Mouse (Mus musculus): Measurements from ENCODE around the gene Cmtr2. TPM values are rescaled to one million over a fixed set of nuclear protein-coding genes. Genes with fewer than 3 reads are reported as not detected.

The Cmtr2 gene
- polyA plus RNA-seq, 1 experiment from 2014 or later = 7.1 TPM

DNA sequence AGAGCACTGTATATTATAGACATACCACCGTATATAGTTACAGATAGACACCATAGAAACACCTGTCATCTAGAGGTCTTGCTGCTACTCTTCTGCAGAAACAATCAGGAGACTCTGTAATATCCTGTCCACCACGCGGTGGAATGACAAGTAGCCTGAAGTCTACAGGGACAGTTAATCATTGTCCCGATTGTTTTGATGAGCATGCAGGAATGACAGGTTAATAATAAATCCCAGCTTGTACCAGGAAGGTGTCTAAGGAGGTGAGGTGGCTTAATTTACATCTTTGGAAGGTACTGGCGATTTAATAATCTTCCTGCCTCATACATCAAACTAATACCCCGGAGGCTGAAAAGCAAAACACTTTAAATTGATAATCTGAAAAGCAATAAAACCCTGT, 15.3 kb downstream of the Cmtr2 start:
- DNase-seq (ENCODE audit: low spot score) (no peak), ATAC-seq (ENCODE audit: low read depth) (no peak)
- Histone ChIP-seq H3K9me3 (ENCODE audit: control insufficient read depth, low read length) (no peaks in the 10 kb centered on the region), H3K4me1 (ENCODE audit: control insufficient read depth, insufficient read depth, low read length) (no peaks in the 10 kb centered on the region), H3K4me3 (ENCODE audit: low read depth, low read length) (no peak overlapping the region), H3K36me3 (ENCODE audit: control insufficient read depth, insufficient read depth, low read length) (no peaks in the 10 kb centered on the region), H3K4me2 (ENCODE audit: low read depth, low read length) (no peak overlapping the region), H3K9ac (ENCODE audit: low read depth, low read length) (no peak overlapping the region), H3K27me3 (replicated peaks; ENCODE audit: control insufficient read depth, insufficient read depth, low read length) (no peaks in the 10 kb centered on the region), H3K27ac (replicated peaks; ENCODE audit: low read depth, low read length) (no peak overlapping the region)
- 75% methylated on average over 6 of the region's 6 CpGs for WGBS

DNA sequence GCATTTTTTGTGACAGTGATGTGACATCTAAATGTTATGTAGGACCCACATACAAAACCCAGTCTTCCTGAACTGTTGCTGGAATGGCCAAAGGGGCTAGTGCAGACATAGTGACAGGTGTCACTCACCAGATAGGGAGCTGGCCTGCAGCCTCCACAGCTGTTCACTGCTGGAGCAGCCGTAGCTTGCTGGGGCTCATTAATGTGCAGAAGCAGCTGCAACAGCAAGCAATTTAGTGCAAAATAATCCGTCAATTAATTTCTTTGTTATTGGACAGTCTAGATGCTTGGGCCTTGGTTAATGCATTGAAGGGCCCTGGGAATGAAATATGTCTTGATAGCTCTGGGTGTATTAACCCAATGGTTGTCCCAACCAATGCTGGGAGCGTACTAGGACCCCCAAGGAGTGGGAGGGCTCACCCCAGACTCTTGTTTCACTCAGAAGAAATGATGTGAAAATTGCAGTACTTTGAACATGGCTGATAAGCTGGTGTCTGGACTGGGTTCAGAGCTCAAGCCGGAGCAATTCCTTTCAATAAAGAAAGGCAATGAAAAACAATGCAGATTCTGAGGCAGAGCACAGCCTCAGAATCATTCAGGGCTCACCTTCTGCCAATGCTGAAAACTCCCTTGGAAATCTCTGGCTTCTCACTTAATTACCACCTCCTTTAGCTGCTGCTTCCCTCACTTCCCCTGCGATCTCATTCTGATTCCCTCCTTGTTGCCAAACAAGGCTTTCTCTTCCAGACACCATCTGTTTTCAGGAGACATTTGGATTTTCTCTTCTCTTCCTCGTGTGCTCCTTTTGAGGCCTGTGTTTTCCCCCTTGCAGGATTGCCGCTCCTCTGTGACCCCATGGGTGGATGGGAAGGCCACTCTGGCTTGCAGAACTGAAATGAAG, 27.1 kb downstream of the Cmtr2 start:
- H3K36me3 ChIP-seq (ENCODE audit: control insufficient read depth, insufficient read depth, low read length) = no peaks in the 10 kb centered on the region

DNA sequence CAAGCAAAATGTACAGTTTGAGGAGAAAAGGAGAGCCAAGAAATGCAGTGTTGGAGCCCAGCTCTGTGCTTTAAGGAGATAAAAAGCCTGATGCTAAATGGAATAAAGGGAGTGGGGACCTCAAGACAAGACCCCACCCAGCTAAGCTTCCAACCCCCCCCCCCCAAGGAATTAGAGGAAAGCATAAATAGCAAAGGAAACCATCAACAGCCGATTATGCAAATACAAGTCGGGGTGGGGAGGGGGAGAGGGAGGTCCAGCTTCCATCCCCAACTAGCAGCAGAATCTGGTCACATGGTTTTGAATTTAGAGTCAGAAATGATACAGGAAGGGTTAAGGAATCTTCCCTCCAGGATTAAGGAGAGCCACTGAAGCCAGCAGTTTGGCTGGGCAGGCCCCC, 29.1 kb downstream of the Cmtr2 start:
- WGBS = 42% methylated on average over 2 of the region's 2 CpGs
- Histone ChIP-seq H3K27me3 (replicated peaks; ENCODE audit: control insufficient read depth, insufficient read depth, low read length) (no peaks in the 10 kb centered on the region), H3K4me2 (ENCODE audit: low read depth, low read length) (no peak overlapping the region), H3K36me3 (ENCODE audit: control insufficient read depth, insufficient read depth, low read length) (no peaks in the 10 kb centered on the region), H3K9me3 (ENCODE audit: control insufficient read depth, low read length) (no peaks in the 10 kb centered on the region), H3K9ac (ENCODE audit: low read depth, low read length) (no peak overlapping the region), H3K4me3 (ENCODE audit: low read depth, low read length) (no peak overlapping the region), H3K27ac (replicated peaks; ENCODE audit: low read depth, low read length) (no peak overlapping the region), H3K4me1 (ENCODE audit: control insufficient read depth, insufficient read depth, low read length) (no peaks in the 10 kb centered on the region)
- DNase-seq (ENCODE audit: low spot score) = no peak
- no peak for ATAC-seq (ENCODE audit: low read depth)

More for the DNA sequence above, 27.1 kb downstream of the Cmtr2 start:
- 42% methylated on average over 7 of the region's 7 CpGs for whole genome bisulfite sequencing
- Histone ChIP-seq H3K4me2 (ENCODE audit: low read depth, low read length) (no peak overlapping the region), H3K4me1 (ENCODE audit: control insufficient read depth, insufficient read depth, low read length) (no peaks in the 10 kb centered on the region), H3K27ac (replicated peaks; ENCODE audit: low read depth, low read length) (no peak overlapping the region), H3K9me3 (ENCODE audit: control insufficient read depth, low read length) (no peaks in the 10 kb centered on the region), H3K27me3 (replicated peaks; ENCODE audit: control insufficient read depth, insufficient read depth, low read length) (no peaks in the 10 kb centered on the region), H3K4me3 (ENCODE audit: low read depth, low read length) (no peak overlapping the region), H3K9ac (ENCODE audit: low read depth, low read length) (no peak overlapping the region)
- DNase-seq (ENCODE audit: low spot score) (peak; percentile 50), ATAC-seq (ENCODE audit: low read depth) (no peak)

DNA sequence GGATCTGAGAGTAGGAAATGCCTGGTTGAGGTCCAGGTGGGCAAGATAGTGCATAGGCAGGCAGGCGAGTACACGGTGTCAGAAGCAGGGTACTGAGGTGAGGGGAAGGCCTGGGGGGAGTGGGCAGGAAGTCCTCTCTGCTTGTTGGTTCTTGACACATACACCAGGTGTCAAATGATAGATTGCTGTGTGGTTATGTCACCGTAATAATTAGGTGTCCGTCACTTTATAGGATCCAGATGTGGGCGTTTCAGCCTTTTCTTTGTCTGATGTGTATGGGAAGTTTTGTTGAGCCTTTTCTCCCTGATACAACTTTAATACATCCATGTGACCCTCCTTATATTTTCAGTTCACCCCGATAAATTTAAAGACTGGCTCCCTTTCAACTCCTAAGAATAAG, 31.8 kb downstream of the Cmtr2 start:
- DNase-seq (ENCODE audit: low spot score) = no peak

DNA sequence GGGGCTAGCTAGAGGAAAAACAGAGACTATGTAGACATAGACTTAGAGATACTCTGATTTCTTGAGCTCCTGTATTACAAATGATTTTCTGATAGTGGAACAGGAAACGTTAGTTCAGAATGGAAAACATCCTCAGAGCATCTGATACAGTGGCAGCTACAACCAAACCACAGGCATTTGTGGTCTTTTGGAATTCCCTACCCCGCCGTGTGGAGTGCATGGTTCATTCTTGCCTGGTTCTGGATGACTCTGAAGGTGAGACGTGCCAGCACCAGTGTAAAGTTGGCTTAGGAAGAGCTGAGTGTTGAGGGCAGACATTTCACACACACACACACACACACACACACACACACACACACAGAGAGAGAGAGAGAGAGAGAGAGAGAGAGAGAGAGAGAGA, 38.5 kb downstream of the Cmtr2 start:
- 50% methylated on average over 4 of the region's 4 CpGs for WGBS
- Histone ChIP-seq H3K4me3 (ENCODE audit: low read depth, low read length) (no peak overlapping the region), H3K4me2 (ENCODE audit: low read depth, low read length) (no peak overlapping the region), H3K36me3 (ENCODE audit: control insufficient read depth, insufficient read depth, low read length) (no peaks in the 10 kb centered on the region), H3K9me3 (ENCODE audit: control insufficient read depth, low read length) (no peaks in the 10 kb centered on the region), H3K27ac (replicated peaks; ENCODE audit: low read depth, low read length) (no peak overlapping the region), H3K4me1 (ENCODE audit: control insufficient read depth, insufficient read depth, low read length) (no peaks in the 10 kb centered on the region), H3K27me3 (replicated peaks; ENCODE audit: control insufficient read depth, insufficient read depth, low read length) (no peaks in the 10 kb centered on the region), H3K9ac (ENCODE audit: low read depth, low read length) (no peak overlapping the region)
- peak; percentile 22 for DNase-seq (ENCODE audit: low spot score)
- no peak for ATAC-seq (ENCODE audit: low read depth)

More for the DNA sequence above, 31.8 kb downstream of the Cmtr2 start:
- Histone ChIP-seq H3K27me3 (replicated peaks; ENCODE audit: control insufficient read depth, insufficient read depth, low read length) (no peaks in the 10 kb centered on the region), H3K36me3 (ENCODE audit: control insufficient read depth, insufficient read depth, low read length) (no peaks in the 10 kb centered on the region), H3K4me2 (ENCODE audit: low read depth, low read length) (no peak overlapping the region), H3K4me1 (ENCODE audit: control insufficient read depth, insufficient read depth, low read length) (no peaks in the 10 kb centered on the region), H3K9ac (ENCODE audit: low read depth, low read length) (no peak overlapping the region), H3K9me3 (ENCODE audit: control insufficient read depth, low read length) (no peaks in the 10 kb centered on the region), H3K4me3 (ENCODE audit: low read depth, low read length) (no peak overlapping the region), H3K27ac (replicated peaks; ENCODE audit: low read depth, low read length) (no peak overlapping the region)
- WGBS = 52% methylated on average over 6 of the region's 6 CpGs
- no peak for ATAC-seq (ENCODE audit: low read depth)

DNA sequence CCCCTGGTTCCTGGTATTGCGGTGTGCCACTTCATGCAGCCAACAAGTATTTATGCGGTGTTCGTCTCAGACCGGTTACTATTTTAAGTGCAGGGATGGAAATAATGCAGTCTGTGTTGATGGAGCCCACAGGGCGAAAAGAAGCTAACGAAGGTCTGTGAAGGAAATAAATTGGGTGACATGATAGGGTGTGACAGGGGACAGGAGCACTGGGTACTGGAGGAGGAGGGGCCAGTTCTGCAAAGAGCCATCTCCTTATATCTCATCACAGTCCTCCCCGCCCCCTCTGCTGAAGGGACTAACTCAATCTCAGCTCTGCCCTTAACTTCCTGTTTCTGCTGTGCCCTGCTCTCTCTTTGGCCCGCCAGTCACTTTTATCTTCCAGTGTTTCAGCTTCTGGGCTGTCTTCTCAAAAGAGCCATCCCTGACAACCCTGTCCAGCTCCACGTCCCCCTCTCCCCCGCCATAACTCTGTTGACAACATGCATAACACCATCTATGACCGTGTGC, 50.4 kb downstream of the Cmtr2 start:
- WGBS = 64% methylated on average over 11 of the region's 11 CpGs
- no peak for ATAC-seq (ENCODE audit: low read depth)
- H3K4me2 ChIP-seq (ENCODE audit: low read depth, low read length) = no peak overlapping the region

DNA sequence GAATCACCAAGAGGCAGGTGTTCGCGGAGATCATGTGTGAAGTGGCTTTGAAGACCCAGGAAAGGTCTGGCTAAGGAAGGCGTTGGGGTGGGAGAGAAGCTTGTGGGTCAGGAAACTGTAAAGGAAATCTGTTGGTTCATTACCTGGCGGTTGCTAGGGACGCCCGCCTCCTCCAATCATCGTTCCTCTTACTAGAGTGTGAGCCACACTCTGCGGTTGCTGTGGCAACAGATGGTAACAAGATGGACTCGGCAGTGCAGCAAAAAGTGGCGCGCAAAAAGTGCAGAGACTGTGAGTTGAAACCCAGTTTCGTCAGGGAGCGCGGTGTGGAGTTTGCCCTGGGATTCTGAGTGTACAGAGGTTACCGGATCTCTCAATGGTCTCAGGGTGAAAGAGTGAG, 51.3 kb downstream of the Cmtr2 start, which contains the start of gene Hydin:
Hydin (plus strand) TSS at position 237 of the 400 bp plus-strand sequence.
- no peak within 1 kb of the TSS for H3K27ac ChIP-seq (replicated peaks; ENCODE audit: low read depth, low read length)
- H3K9me3 ChIP-seq (ENCODE audit: control insufficient read depth, low read length) = no peaks in the 10 kb centered on the region
- 1% methylated on average over 15 of the region's 15 CpGs for WGBS
- ATAC-seq (ENCODE audit: low read depth) (peak; percentile 96), DNase-seq (ENCODE audit: low spot score) (peak; percentile 94)
- no peaks in the 10 kb centered on the region for H3K36me3 ChIP-seq (ENCODE audit: control insufficient read depth, insufficient read depth, low read length)
- peak within 1 kb of the TSS; percentile 40 for H3K4me3 ChIP-seq (ENCODE audit: low read depth, low read length)
- H3K4me1 ChIP-seq (ENCODE audit: control insufficient read depth, insufficient read depth, low read length) = peaks cover 4% of the 10 kb centered on the region; the same call in 1 of the 2 replicates
- peak within 1 kb of the TSS; percentile 74 for H3K4me2 ChIP-seq (ENCODE audit: low read depth, low read length)
- H3K27me3 ChIP-seq (replicated peaks; ENCODE audit: control insufficient read depth, insufficient read depth, low read length) = no peaks in the 10 kb centered on the region
- peak within 1 kb of the TSS; percentile 45; the same call in 1 of the 2 replicates for H3K9ac ChIP-seq (ENCODE audit: low read depth, low read length)

More for the DNA sequence above, 50.4 kb downstream of the Cmtr2 start:
- peaks cover 4% of the 10 kb centered on the region; the same call in 1 of the 2 replicates for H3K4me1 ChIP-seq (ENCODE audit: control insufficient read depth, insufficient read depth, low read length)
- H3K4me3 ChIP-seq (ENCODE audit: low read depth, low read length) = no peak overlapping the region
- H3K9ac ChIP-seq (ENCODE audit: low read depth, low read length) = no peak overlapping the region
- no peaks in the 10 kb centered on the region for H3K36me3 ChIP-seq (ENCODE audit: control insufficient read depth, insufficient read depth, low read length)
- no peak for DNase-seq (ENCODE audit: low spot score)
- no peaks in the 10 kb centered on the region for H3K9me3 ChIP-seq (ENCODE audit: control insufficient read depth, low read length)
- no peaks in the 10 kb centered on the region for H3K27me3 ChIP-seq (replicated peaks; ENCODE audit: control insufficient read depth, insufficient read depth, low read length)
- H3K27ac ChIP-seq (replicated peaks; ENCODE audit: low read depth, low read length) = no peak overlapping the region

DNA sequence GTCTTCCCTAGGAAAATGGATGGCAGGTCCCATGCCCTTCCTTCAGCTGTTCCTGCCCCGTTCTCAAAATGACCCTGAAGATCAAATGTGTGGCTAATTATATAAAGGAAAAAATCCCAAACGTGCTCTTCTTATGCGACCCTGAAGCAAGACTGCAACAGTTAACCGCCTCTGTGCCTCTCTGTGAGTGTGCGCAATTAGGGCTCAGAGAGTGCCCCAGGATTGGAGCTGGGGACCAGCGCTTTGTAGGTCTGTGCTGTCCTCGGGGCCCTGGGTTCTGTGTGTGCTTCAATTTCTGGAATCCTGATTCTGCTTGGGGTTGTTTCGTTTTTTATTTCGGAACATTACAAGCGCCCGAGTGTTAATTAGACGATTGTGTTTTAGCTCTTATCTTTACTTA, 51.8 kb downstream of the Cmtr2 start:
- Histone ChIP-seq H3K27me3 (replicated peaks; ENCODE audit: control insufficient read depth, insufficient read depth, low read length) (no peaks in the 10 kb centered on the region), H3K36me3 (ENCODE audit: control insufficient read depth, insufficient read depth, low read length) (no peaks in the 10 kb centered on the region), H3K27ac (replicated peaks; ENCODE audit: low read depth, low read length) (no peak overlapping the region), H3K4me1 (ENCODE audit: control insufficient read depth, insufficient read depth, low read length) (peaks cover 4% of the 10 kb centered on the region; the same call in 1 of the 2 replicates), H3K4me3 (ENCODE audit: low read depth, low read length) (peak overlapping the region; percentile 40), H3K9ac (ENCODE audit: low read depth, low read length) (peak overlapping the region; percentile 45; the same call in 1 of the 2 replicates), H3K4me2 (ENCODE audit: low read depth, low read length) (peak overlapping the region; percentile 74), H3K9me3 (ENCODE audit: control insufficient read depth, low read length) (no peaks in the 10 kb centered on the region)
- ATAC-seq (ENCODE audit: low read depth) (no peak), DNase-seq (ENCODE audit: low spot score) (no peak)
- 9% methylated on average over 12 of the region's 12 CpGs for WGBS

Measured in embryonic facial prominence, embryonic 14.5 days (tissue).